Mouse (Mus musculus) intestine, postnatal 0 days (tissue): ENCODE data around the gene Sirpa. TPM values are rescaled to one million over a fixed set of nuclear protein-coding genes. Genes with fewer than 3 reads are reported as not detected.

Experiments
- ATAC-seq: fragments of 200-750 bp; cut with Nextera tagmentation; 2 replicates; pipeline ENCODE4 v1.8.0; 2017; ENCODE audit warnings: mild to moderate bottlenecking, moderate TSS enrichment, moderate library complexity
- H3K27ac ChIP-seq: fragments of 300-500 bp; sonication (generic); 2 replicates; pipeline ENCODE4 v1.5.1; 2014; ENCODE audit warnings: mild to moderate bottlenecking, low read depth, low read length, moderate library complexity
- H3K27me3 ChIP-seq: fragments of 300-500 bp; sonication (generic); replicated peaks from 2 replicates; pipeline ENCODE4 v1.6.1; 2014; ENCODE audit warnings: low read length, mixed read lengths; ENCODE audit not compliant: control insufficient read depth, insufficient read depth
- H3K36me3 ChIP-seq: fragments of 300-500 bp; sonication (generic); 2 replicates; pipeline ENCODE4 v1.6.1; 2014; ENCODE audit warnings: mild to moderate bottlenecking, moderate library complexity; ENCODE audit not compliant: control insufficient read depth, insufficient read depth
- H3K4me1 ChIP-seq: fragments of 300-500 bp; sonication (generic); replicated peaks from 2 replicates; pipeline ENCODE4 v1.6.1; 2014; ENCODE audit warnings: antibody characterized with exemption, low read length, mixed read lengths; ENCODE audit not compliant: control insufficient read depth, insufficient read depth
- H3K4me2 ChIP-seq: fragments of 300-500 bp; sonication (generic); replicated peaks from 2 replicates; pipeline ENCODE4 v1.6.1; 2014; ENCODE audit warnings: low read depth, mild to moderate bottlenecking, moderate library complexity
- H3K4me3 ChIP-seq: fragments of 300-500 bp; sonication (generic); 2 replicates; pipeline ENCODE4 v1.5.1; 2014; ENCODE audit warnings: low read depth, low read length
- H3K9ac ChIP-seq: fragments of 300-500 bp; sonication (generic); 2 replicates; pipeline ENCODE4 v1.6.1; 2014; ENCODE audit warnings: mild to moderate bottlenecking, low read depth, low read length
- H3K9me3 ChIP-seq: fragments of 300-500 bp; sonication (generic); 2 replicates; pipeline ENCODE4 v1.6.1; 2016; ENCODE audit warnings: mixed run types; ENCODE audit not compliant: control insufficient read depth
- CTCF ChIP-seq: sonication (generic); IDR thresholded peaks from 2 replicates; pipeline ENCODE4 v1.5.1; 2016; ENCODE audit warnings: low read depth, mild to moderate bottlenecking, control low read depth, antibody characterized with exemption, moderate library complexity
- WGBS: fragments of 180-500 bp; shearing (Covaris S2); extraction: QIAGEN DNeasy Blood & Tissue Kit; methylation state at CpG from one replicate; pipeline ENCODE4 v1.1.7; 2014; 5-methylcytosine and 5-hydroxymethylcytosine counted together
- polyA plus RNA-seq: library from polyadenylated mRNA; unstranded; fragments of >200 nt; fragmentation: Nextera tagmentation; extraction: Ambion mirVana; gene quantifications from 2 replicates; pipeline ENCODE4 v1.2.1, GENCODE M21; 2015

Sirpa gene
- polyA plus RNA-seq, 1 experiment from 2014 or later: 9.5 TPM

DNA sequence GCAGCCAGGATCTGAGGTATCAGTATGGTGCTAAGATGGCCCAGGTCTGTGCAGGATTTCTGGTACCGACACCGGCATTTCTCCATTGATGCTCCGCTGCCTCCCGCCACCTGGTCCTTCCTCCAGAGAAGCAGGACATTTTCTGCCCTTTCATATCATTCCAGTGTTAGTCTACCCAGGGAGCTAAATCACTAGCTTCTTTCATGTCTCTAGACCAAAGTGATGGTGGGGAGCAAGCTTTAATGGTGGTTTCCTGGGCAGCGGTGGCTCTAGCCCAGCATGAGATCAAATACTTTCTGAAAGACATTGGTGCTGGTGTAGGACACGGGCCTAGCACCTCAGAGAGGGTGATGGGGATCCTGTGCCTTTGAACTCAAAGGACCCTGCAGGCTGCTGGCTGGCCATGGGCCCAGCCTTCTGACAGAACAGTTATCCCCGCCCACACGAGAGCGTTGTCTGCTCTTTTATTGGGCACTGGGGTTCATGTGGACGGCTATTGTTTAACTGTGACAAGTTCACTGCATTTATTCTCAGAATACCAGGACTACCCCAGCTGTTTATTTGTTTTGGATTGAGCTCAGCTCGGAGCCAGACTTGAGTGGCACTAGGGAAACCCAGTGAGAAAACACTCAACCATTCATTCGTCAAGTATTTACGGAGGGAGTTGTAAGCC is 31.7 kb downstream of the Sirpa start:
- H3K4me1 ChIP-seq: no peaks in the 10 kb centered on the region
- no peak for ATAC-seq
- H3K27me3 ChIP-seq: no peaks in the 10 kb centered on the region
- no peak overlapping the region for H3K27ac ChIP-seq
- no peak overlapping the region for H3K9ac ChIP-seq
- no peaks in the 10 kb centered on the region; the same call in 1 of the 2 replicates for H3K36me3 ChIP-seq
- WGBS: 66% methylated on average over 13 of the region's 13 CpGs
- no peak overlapping the region for H3K4me2 ChIP-seq
- TF ChIP-seq CTCF: no peak
- no peak overlapping the region for H3K4me3 ChIP-seq
- H3K9me3 ChIP-seq: no peaks in the 10 kb centered on the region

DNA sequence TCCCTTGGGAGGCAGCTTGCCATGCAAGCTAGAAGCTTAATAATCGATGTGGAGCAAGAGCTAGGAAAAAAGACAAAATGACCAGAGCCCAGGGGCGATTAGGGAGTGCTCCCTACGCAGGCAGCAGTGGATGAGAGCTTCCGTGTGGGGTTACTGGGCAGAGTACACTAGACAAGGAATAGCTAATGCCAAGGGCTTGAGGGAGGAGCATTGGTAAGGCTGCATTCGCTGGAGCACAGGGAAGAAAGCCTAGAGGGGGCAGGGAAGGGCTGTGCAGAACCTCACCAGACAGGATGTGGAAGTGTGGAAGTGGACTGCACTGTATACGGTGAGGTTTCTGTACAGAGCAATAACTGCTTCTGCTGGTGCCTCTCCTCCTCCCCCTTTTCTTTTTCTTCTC is 32.3 kb downstream of the Sirpa start:
- Histone ChIP-seq H3K4me3 (no peak overlapping the region), H3K4me2 (no peak overlapping the region), H3K9me3 (no peaks in the 10 kb centered on the region), H3K9ac (no peak overlapping the region), H3K27ac (no peak overlapping the region), H3K36me3 (peaks cover 4% of the 10 kb centered on the region; the same call in 1 of the 2 replicates), H3K27me3 (no peaks in the 10 kb centered on the region), H3K4me1 (no peaks in the 10 kb centered on the region)
- no peak for TF ChIP-seq CTCF
- WGBS: 64% methylated on average over 6 of the region's 6 CpGs
- ATAC-seq: no peak

DNA sequence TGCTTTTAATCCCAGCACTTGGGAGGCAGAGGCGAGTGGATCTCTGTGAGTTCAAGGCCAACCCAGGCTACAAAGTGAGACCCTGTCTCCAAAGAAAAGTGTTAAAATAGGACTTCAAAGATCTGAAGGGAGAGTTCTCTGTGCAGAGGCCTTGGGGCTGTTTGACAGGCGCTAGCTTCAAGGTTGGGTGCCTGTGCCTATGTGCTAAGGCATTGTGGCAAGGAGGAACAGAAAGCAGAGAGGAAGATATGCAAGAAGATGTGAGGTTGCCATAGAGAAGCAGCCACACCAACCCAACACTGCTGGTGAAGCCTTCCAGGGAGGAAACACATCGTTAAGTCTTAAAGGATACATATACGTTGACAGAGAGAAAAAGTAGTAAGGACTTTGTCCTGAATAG is 33.2 kb downstream of the Sirpa start:
- H3K27me3 ChIP-seq: no peaks in the 10 kb centered on the region
- H3K4me3 ChIP-seq: no peak overlapping the region
- H3K36me3 ChIP-seq: peaks cover 11% of the 10 kb centered on the region; the same call in 1 of the 2 replicates
- WGBS: 79% methylated on average over 4 of the region's 4 CpGs
- no peaks in the 10 kb centered on the region for H3K4me1 ChIP-seq
- no peaks in the 10 kb centered on the region for H3K9me3 ChIP-seq
- TF ChIP-seq CTCF: no peak
- H3K4me2 ChIP-seq: no peak overlapping the region
- H3K9ac ChIP-seq: no peak overlapping the region
- ATAC-seq: no peak
- no peak overlapping the region for H3K27ac ChIP-seq

GRCm38 (mm10) chr2:129626621-129627061 is 34.0 kb downstream of the Sirpa start:
- WGBS: 91% methylated on average over 4 of the region's 4 CpGs
- no peaks in the 10 kb centered on the region for H3K4me1 ChIP-seq
- no peak for TF ChIP-seq CTCF
- no peaks in the 10 kb centered on the region for H3K9me3 ChIP-seq
- no peak overlapping the region for H3K4me2 ChIP-seq
- H3K4me3 ChIP-seq: no peak overlapping the region
- ATAC-seq: no peak
- H3K27me3 ChIP-seq: no peaks in the 10 kb centered on the region
- no peak overlapping the region for H3K27ac ChIP-seq
- no peak overlapping the region for H3K9ac ChIP-seq
- peaks cover 11% of the 10 kb centered on the region; the same call in 1 of the 2 replicates for H3K36me3 ChIP-seq

- no peaks in the 10 kb centered on the region for H3K4me1 ChIP-seq
- H3K4me3 ChIP-seq: no peak overlapping the region
- no peaks in the 10 kb centered on the region for H3K27me3 ChIP-seq
- no peak overlapping the region for H3K27ac ChIP-seq
- no peak overlapping the region for H3K9ac ChIP-seq
- no peaks in the 10 kb centered on the region for H3K9me3 ChIP-seq
- peaks cover 11% of the 10 kb centered on the region; the same call in 1 of the 2 replicates for H3K36me3 ChIP-seq
- H3K4me2 ChIP-seq: no peak overlapping the region
- no peak for TF ChIP-seq CTCF
- WGBS: 95% methylated on average over 5 of the region's 5 CpGs
- ATAC-seq: no peak
Measured at GRCm38 (mm10) chr2:129627133-129627532, 34.5 kb downstream of the Sirpa start.

- Histone ChIP-seq H3K9ac (no peak overlapping the region), H3K4me1 (no peaks in the 10 kb centered on the region), H3K36me3 (peaks cover 11% of the 10 kb centered on the region; the same call in 1 of the 2 replicates), H3K4me3 (no peak overlapping the region), H3K4me2 (no peak overlapping the region), H3K27ac (no peak overlapping the region), H3K27me3 (no peaks in the 10 kb centered on the region), H3K9me3 (no peaks in the 10 kb centered on the region)
- no peak for ATAC-seq
- no peak for TF ChIP-seq CTCF
- WGBS: 74% methylated on average over 13 of the region's 13 CpGs
Measured at GRCm38 (mm10) chr2:129627811-129628210, 35.2 kb downstream of the Sirpa start.
